Mouse (Mus musculus) ES-Bruce4 (cell line): ENCODE data around the gene Clec14a.

Source experiments
- CTCF ChIP-seq: IDR thresholded peaks from one replicate; pipeline ENCODE4 v1.8.1; 2011; ENCODE audit warnings: low read depth, low read length
- POLR2A ChIP-seq: IDR thresholded peaks from one replicate; pipeline ENCODE4 v1.8.1; 2011; ENCODE audit warnings: low read length; ENCODE audit not compliant: insufficient read depth

DNA sequence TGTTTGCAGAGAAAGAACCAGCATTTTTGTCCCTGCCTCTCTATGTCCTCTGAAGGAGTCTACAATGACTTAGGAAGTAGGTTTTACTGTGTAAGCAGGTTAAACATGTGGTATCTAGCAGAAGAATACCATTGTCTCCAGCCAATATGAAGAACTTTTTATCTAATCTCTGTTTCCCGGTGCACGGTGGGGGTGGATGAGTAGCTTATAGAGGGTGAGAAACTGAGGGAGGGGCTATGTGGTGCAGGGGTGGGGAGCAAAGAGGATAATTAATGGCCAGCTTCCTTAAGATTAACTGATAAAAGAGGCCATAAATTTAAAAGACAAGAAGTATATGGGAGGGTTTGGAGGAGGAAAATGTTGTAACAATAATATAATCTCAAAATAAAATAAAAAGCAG, 36.5 kb upstream of the Clec14a start:
- TF ChIP-seq CTCF: no peak
- no peak for TF ChIP-seq POLR2A
